Mouse (Mus musculus): ENCODE results near the gene Erlec1.

GRCm38 (mm10) chr11:30985237-30985636, 31.1 kb upstream of the Erlec1 start:
- TF ChIP-seq CTCF (IDR thresholded peaks at IDR 0.05; ENCODE audit: control insufficient read depth, insufficient read depth, low read length): no peak
- no peak for TF ChIP-seq POLR2A (IDR thresholded peaks at IDR 0.05; ENCODE audit: borderline replicate concordance, control insufficient read depth, low read depth, low read length)
